Mouse (Mus musculus): ENCODE measurements at regions not wholly inside any gene's neighbourhood (a gene's known extent, or its start where the extent isn't known, plus 50 kb on each side); places are given as distances from the start of the nearest gene placed in this dataset.

DNA sequence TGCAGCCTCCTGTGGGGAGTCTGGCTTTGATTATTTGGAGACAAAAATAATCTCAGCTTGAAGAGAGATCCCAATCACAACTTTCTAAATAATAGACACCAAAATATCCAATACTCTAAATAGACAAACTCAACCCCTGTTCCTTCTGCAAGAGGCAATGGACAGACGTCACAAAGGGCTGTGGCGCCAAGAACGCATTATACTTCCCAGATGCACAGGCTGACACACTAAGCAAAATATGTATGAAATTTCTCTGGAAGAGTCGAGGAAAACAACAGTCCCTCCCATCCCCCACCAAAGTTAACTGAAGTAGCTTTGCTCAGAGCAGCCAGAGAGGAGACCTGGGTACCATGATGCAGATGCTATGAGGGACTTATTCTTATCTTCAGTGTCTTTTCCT lies 229.9 kb downstream of the Map2k4 start:
- H3K4me1 ChIP-seq (replicated peaks): no peaks in the 10 kb centered on the region
- ATAC-seq (ENCODE audit: insufficient read depth): no peak
- no peak overlapping the region for H3K27ac ChIP-seq (replicated peaks)
- WGBS (ENCODE audit: insufficient replicate concordance): 62% methylated on average over 4 of the region's 4 CpGs
- H3K36me3 ChIP-seq (replicated peaks): no peaks in the 10 kb centered on the region
- H3K9me3 ChIP-seq (replicated peaks): no peaks in the 10 kb centered on the region
- no peak overlapping the region for H3K4me2 ChIP-seq
- no peak overlapping the region for H3K9ac ChIP-seq
- H3K4me3 ChIP-seq (replicated peaks): no peak overlapping the region
- H3K27me3 ChIP-seq: no peaks in the 10 kb centered on the region

DNA sequence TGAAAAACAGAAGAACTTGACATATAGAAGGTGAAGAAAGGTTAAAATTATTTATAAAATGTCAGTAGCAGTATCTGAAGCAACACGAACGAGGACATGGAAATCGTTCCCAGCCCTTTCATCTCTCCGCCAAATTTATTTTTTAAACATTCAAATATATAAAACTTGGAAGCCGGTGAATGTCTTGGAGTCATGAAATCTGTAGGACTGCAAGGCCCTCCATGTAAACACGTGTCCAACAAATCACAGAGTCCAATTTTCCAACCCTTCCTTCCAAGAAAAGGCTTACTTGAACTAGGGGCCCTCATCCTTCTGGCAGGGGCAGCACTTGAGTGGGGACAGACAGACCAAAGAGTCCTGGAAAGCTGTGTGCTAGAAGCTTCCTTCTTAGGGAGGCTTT lies 237.0 kb downstream of the Map2k4 start:
- ATAC-seq (ENCODE audit: insufficient read depth): no peak
- Histone ChIP-seq H3K9me3 (replicated peaks) (no peaks in the 10 kb centered on the region), H3K27ac (replicated peaks) (no peak overlapping the region), H3K36me3 (replicated peaks) (no peaks in the 10 kb centered on the region), H3K4me3 (replicated peaks) (no peak overlapping the region), H3K4me1 (replicated peaks) (no peaks in the 10 kb centered on the region), H3K27me3 (no peaks in the 10 kb centered on the region), H3K4me2 (no peak overlapping the region), H3K9ac (no peak overlapping the region)
- WGBS (ENCODE audit: insufficient replicate concordance): 68% methylated on average over 6 of the region's 6 CpGs

DNA sequence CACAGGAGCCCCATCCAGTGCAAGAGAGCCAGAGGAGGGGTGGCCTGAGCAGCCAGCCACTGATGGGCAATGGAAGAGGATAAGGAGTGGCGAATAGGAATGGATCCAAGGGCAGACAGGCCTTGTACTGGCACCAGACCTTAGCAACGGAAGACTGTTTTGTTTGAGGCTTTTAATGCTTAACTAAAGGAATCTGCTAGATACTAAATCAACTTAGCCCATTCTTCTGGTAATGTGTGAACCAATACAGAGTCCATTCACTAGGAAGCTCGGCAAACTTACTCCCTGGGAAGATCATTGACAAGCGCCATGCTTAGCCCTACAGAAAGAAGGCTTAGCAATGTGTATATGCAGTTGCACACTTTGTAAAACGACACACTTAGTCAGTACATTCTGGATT lies 243.8 kb downstream of the Map2k4 start:
- Histone ChIP-seq H3K27me3 (no peaks in the 10 kb centered on the region), H3K27ac (replicated peaks) (no peak overlapping the region), H3K9me3 (replicated peaks) (no peaks in the 10 kb centered on the region), H3K4me1 (replicated peaks) (no peaks in the 10 kb centered on the region), H3K36me3 (replicated peaks) (no peaks in the 10 kb centered on the region), H3K4me3 (replicated peaks) (no peak overlapping the region), H3K9ac (no peak overlapping the region), H3K4me2 (no peak overlapping the region)
- WGBS (ENCODE audit: insufficient replicate concordance): 57% methylated on average over 5 of the region's 5 CpGs
- no peak for ATAC-seq (ENCODE audit: insufficient read depth)

DNA sequence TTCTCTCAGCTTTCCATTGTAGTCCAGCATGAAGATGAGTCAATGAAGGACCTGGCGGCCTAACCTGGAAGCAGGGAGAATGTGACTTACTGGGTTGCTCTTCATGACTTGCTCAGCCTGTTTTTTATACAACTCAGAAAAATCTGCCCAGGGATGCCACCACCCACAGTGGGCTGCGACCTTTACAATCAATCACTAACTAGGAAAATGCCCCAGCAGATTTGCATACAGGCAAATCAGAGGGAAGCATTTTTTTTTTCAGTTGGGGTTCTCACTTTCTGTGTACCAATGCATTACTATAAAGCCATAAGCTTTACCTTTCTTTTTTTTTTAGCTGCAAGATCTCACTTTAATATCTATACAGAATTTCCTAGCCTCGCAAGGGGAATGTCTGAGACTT lies 244.5 kb downstream of the Map2k4 start:
- Histone ChIP-seq H3K4me2 (no peak overlapping the region), H3K4me1 (replicated peaks) (no peaks in the 10 kb centered on the region), H3K4me3 (replicated peaks) (no peak overlapping the region), H3K27me3 (no peaks in the 10 kb centered on the region), H3K36me3 (replicated peaks) (no peaks in the 10 kb centered on the region), H3K9me3 (replicated peaks) (no peaks in the 10 kb centered on the region), H3K27ac (replicated peaks) (no peak overlapping the region), H3K9ac (no peak overlapping the region)
- WGBS (ENCODE audit: insufficient replicate concordance): 58% methylated on average over 3 of the region's 3 CpGs
- no peak for ATAC-seq (ENCODE audit: insufficient read depth)

DNA sequence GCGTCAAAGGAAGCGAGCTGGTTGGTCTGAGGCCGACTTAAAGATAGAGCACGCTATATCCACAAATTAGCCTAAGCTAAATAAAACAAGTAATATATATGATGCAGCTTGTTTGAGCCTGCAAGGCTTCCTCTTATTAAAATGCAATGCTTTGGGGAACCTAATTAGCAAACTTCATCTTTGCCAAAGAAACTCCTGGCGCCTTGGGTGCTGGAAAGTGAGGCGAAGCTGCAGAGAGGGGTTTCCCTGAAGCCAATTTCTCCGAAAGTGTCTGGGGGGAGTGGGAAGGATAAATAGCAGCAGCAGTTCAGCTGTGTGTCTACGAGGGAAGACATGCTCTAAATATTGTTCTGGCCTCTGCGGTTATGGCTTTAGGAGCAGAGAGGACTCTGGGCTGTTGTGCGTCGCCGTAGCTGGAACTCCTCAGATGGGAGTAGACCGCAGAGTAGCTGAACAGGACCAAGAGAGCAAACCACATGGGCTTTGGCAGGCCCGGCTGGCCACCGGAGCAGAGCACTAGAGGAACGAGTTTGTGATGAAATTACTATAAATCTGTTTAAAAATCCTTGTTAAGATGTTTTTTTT lies 251.0 kb downstream of the Map2k4 start:
- H3K27ac ChIP-seq (replicated peaks): no peak overlapping the region
- H3K4me2 ChIP-seq: no peak overlapping the region
- H3K9ac ChIP-seq: no peak overlapping the region
- 72% methylated on average over 16 of the region's 16 CpGs for WGBS (ENCODE audit: insufficient replicate concordance)
- no peaks in the 10 kb centered on the region for H3K27me3 ChIP-seq
- ATAC-seq (ENCODE audit: insufficient read depth): no peak
- H3K36me3 ChIP-seq (replicated peaks): no peaks in the 10 kb centered on the region
- H3K4me1 ChIP-seq (replicated peaks): no peaks in the 10 kb centered on the region
- H3K9me3 ChIP-seq (replicated peaks): no peaks in the 10 kb centered on the region
- H3K4me3 ChIP-seq (replicated peaks): no peak overlapping the region

DNA sequence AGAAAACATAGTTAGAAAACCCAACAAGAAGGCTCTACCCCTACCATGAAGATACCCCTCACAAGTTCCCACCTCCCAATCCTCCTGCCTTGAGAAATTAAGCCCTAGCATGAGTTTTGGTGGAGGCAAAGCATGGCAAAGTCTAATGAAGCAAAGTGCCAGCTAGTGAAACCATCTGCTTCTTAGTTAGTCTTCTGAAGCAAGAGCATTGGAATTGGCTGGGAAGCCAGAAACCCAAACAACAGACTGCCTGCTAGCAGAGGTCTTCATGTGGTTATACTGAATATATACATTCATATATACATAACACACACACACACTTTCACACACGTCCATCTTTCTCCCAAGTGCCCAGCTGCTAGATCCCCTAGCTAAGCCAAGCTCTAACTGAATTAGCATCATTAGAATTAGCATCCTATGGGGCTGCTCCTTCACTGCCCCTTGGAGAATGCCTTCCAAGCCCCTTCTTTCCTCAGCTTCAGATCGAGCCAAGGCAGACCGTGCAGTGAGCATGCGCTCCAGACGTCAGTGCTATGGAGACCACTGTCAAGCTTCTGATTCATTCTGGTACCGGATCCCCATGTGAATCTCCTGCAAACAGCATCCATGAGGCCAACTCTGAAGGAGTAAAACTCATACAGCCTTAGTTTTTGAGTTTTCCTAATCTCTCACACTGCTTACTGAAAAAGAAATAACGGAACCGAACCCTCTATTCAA lies 252.2 kb downstream of the Map2k4 start:
- no peak overlapping the region for H3K27ac ChIP-seq (replicated peaks)
- H3K4me2 ChIP-seq: no peak overlapping the region
- 73% methylated on average over 8 of the region's 8 CpGs for WGBS (ENCODE audit: insufficient replicate concordance)

DNA sequence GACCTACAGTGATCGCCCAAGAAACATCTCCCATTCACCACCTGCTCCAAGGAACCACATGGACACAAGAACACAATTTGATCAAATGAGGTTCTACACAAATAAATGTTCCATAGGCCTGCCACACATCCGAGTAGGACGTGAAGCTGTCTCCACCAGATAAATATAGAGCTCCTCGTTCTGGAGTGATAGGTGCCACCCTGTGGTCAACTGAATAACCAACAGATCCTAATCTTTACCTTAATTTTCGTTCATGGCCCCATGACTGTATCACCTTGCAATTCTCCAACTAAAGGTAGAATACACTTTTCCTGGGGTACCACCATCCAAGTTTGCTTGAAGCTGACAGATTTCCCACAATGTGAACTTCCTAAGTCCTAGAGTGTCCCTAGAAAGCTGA lies 257.4 kb downstream of the Map2k4 start:
- no peak overlapping the region for H3K4me2 ChIP-seq
- no peaks in the 10 kb centered on the region for H3K4me1 ChIP-seq (replicated peaks)
- no peaks in the 10 kb centered on the region for H3K9me3 ChIP-seq (replicated peaks)
- H3K4me3 ChIP-seq (replicated peaks): no peak overlapping the region
- no peak for ATAC-seq (ENCODE audit: insufficient read depth)
- H3K27me3 ChIP-seq: no peaks in the 10 kb centered on the region
- no peak overlapping the region for H3K27ac ChIP-seq (replicated peaks)
- H3K9ac ChIP-seq: no peak overlapping the region
- 34% methylated on average over 5 of the region's 5 CpGs for WGBS (ENCODE audit: insufficient replicate concordance)
- no peaks in the 10 kb centered on the region for H3K36me3 ChIP-seq (replicated peaks)

More for the DNA sequence above, 252.2 kb downstream of the Map2k4 start:
- H3K9ac ChIP-seq: no peak overlapping the region
- no peaks in the 10 kb centered on the region for H3K36me3 ChIP-seq (replicated peaks)
- no peaks in the 10 kb centered on the region for H3K4me1 ChIP-seq (replicated peaks)
- ATAC-seq (ENCODE audit: insufficient read depth): no peak
- H3K27me3 ChIP-seq: no peaks in the 10 kb centered on the region
- no peaks in the 10 kb centered on the region for H3K9me3 ChIP-seq (replicated peaks)
- no peak overlapping the region for H3K4me3 ChIP-seq (replicated peaks)

DNA sequence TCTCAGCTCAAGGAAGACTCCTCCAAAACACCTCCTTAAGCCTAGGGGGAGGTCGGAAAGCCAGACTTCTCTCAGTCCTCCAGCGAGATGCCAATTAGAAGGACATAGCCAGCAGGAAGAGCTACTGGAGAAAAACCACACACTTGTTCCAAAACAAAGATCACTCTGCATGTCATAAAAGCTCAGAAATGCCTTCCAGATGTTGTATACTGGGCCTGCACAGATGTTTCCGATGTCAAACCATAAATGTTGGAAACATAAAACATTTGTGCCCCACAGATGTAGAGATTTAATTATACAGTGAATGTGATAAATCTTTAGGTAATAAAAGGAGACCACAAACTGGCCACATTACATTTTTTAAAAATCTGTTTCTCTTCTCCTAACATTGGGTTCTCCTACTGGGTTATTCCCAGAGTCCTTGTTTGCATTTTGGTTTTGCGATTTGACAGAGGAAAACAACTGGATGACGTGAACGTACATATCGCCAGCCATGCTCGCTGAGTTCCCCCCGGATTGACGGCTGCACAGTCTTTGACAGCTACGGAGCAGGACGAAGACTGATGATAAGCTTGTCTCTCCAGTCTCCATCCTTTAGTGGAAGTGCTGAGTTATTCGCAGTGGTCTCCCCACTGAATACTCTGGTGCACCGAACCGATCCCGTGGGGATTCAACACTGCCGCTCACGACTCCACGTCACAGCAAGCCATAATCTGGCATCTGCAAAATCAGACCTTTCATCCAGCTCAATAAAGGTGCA lies 235.5 kb upstream of the Myocd start:
- Histone ChIP-seq H3K27ac (replicated peaks) (no peak overlapping the region), H3K9me3 (replicated peaks) (no peaks in the 10 kb centered on the region), H3K27me3 (no peaks in the 10 kb centered on the region), H3K36me3 (replicated peaks) (no peaks in the 10 kb centered on the region), H3K9ac (no peak overlapping the region), H3K4me3 (replicated peaks) (no peak overlapping the region), H3K4me2 (no peak overlapping the region), H3K4me1 (replicated peaks) (no peaks in the 10 kb centered on the region)
- no peak for ATAC-seq (ENCODE audit: insufficient read depth)
- 78% methylated on average over 19 of the region's 19 CpGs for WGBS (ENCODE audit: insufficient replicate concordance)

DNA sequence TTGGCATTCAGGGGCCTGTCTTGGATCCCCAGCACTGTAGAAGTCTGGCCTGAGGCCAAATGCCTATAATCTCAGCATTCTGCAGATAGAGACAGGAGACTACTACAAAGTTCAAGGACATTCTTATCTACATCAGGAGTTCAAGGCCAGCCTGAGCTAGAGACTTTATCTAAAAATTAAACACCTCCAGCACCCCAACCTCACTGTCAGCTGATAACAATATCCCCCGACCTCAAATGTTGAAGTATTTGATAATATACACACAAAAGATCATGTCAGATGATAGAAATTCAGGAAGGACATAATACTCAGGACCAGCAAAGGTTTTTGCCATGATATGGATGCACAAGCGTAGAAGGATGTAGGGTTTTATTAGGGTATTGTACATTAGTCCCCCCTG lies 228.2 kb upstream of the Myocd start:
- H3K9ac ChIP-seq: no peak overlapping the region
- no peaks in the 10 kb centered on the region for H3K4me1 ChIP-seq (replicated peaks)
- no peaks in the 10 kb centered on the region for H3K36me3 ChIP-seq (replicated peaks)
- no peak overlapping the region for H3K4me2 ChIP-seq
- ATAC-seq (ENCODE audit: insufficient read depth): no peak
- 48% methylated on average over 2 of the region's 2 CpGs for WGBS (ENCODE audit: insufficient replicate concordance)
- H3K4me3 ChIP-seq (replicated peaks): no peak overlapping the region
- H3K9me3 ChIP-seq (replicated peaks): no peaks in the 10 kb centered on the region
- H3K27me3 ChIP-seq: no peaks in the 10 kb centered on the region
- H3K27ac ChIP-seq (replicated peaks): no peak overlapping the region

DNA sequence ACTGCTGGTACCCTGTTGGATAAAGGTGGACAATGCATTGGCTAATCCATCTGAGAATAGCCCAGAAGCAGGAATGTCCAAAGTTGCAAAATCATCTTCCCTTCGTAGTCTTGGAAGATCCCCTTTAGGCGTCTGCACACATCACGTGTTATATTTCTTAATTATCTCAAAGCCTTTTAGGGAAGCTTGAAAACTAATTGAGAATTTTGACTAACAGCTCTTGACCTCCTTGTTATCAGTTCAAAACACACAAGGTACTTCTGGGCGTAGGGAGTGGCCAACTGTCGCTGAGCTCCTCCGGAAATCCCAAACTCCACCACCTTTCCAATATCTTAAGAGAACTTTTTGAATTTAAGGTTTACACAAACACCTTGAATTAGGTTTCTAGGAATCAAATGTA lies 227.6 kb upstream of the Myocd start:
- ATAC-seq (ENCODE audit: insufficient read depth): no peak
- Histone ChIP-seq H3K9me3 (replicated peaks) (no peaks in the 10 kb centered on the region), H3K4me3 (replicated peaks) (no peak overlapping the region), H3K36me3 (replicated peaks) (no peaks in the 10 kb centered on the region), H3K4me1 (replicated peaks) (no peaks in the 10 kb centered on the region), H3K27ac (replicated peaks) (no peak overlapping the region), H3K27me3 (no peaks in the 10 kb centered on the region), H3K4me2 (no peak overlapping the region), H3K9ac (no peak overlapping the region)
- WGBS (ENCODE audit: insufficient replicate concordance): 54% methylated on average over 6 of the region's 6 CpGs

DNA sequence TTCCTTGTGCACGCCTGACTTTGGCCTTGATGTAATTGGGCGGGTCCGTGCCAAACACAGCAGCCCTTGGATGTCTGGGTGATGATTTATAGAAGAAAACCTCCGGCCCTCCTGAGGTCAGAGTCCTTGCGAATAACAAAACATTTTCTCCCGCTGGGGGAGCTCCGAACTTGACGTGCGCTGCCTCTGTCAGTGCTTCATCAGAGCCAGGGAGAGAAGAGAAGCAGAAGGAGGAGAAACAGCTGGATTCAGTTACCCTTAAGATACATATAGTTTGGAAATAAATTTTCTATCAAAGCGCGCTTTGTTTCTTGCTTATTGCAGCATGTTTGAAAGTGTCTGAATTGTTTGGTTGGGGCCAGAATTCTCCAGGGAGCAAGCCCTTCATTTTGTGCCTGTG lies 225.2 kb upstream of the Myocd start:
- no peaks in the 10 kb centered on the region for H3K27me3 ChIP-seq
- no peak overlapping the region for H3K4me2 ChIP-seq
- 28% methylated on average over 11 of the region's 11 CpGs for WGBS (ENCODE audit: insufficient replicate concordance)
- H3K9ac ChIP-seq: no peak overlapping the region
- no peaks in the 10 kb centered on the region for H3K36me3 ChIP-seq (replicated peaks)
- no peaks in the 10 kb centered on the region for H3K4me1 ChIP-seq (replicated peaks)
- ATAC-seq (ENCODE audit: insufficient read depth): no peak
- no peaks in the 10 kb centered on the region for H3K9me3 ChIP-seq (replicated peaks)
- H3K27ac ChIP-seq (replicated peaks): no peak overlapping the region
- H3K4me3 ChIP-seq (replicated peaks): no peak overlapping the region
